Mouse (Mus musculus) MEL (cell line): ENCODE data around the gene Plekha5. TPM values are rescaled to one million over a fixed set of nuclear protein-coding genes. Genes with fewer than 3 reads are reported as not detected.

Source experiments
- DNase-seq: peaks from one replicate; pipeline ENCODE4 v3.0.0; 2011; ENCODE audit warnings: low read depth, low spot score
- H3K27ac ChIP-seq: 2 replicates; pipeline ENCODE4 v1.5.1; 2012; ENCODE audit warnings: low read depth, mild to moderate bottlenecking, control low read depth, low read length, moderate library complexity; ENCODE audit not compliant: control insufficient read depth
- H3K27me3 ChIP-seq, 2 experiments: fragments of 150-350 bp in 1 of 2; sonication (generic) in 1 of 2; 2 replicates each; pipeline ENCODE4 v1.6.1; 2012; ENCODE audit warnings: low read length in 2 of 2, mild to moderate bottlenecking in 2 of 2, improper control_type of control experiment in 1 of 2, moderate library complexity in 1 of 2; ENCODE audit not compliant: insufficient read depth in 2 of 2, control insufficient read depth in 1 of 2
- H3K36me3 ChIP-seq, 2 experiments: 2 replicates each; pipeline ENCODE4 v1.6.1; 2012 to 2014; ENCODE audit warnings: low read length in 2 of 2, improper control_type of control experiment in 1 of 2, inconsistent platforms in 1 of 2, mild to moderate bottlenecking in 1 of 2; ENCODE audit not compliant: insufficient read depth in 2 of 2, control insufficient read depth in 1 of 2
- H3K4me1 ChIP-seq, 2 experiments: fragments of 150-350 bp in 1 of 2; sonication (generic) in 1 of 2; 2 replicates each; pipeline ENCODE4 v1.6.1; 2012; ENCODE audit warnings: low read length in 2 of 2, improper control_type of control experiment in 1 of 2, mild to moderate bottlenecking in 1 of 2; ENCODE audit not compliant: insufficient read depth in 2 of 2, control insufficient read depth in 1 of 2
- H3K4me3 ChIP-seq, 2 experiments: fragments of 150-350 bp in 1 of 2; sonication (generic) in 1 of 2; 2 replicates each; pipeline ENCODE4 v1.5.1; 2012; ENCODE audit warnings: low read depth in 2 of 2, low read length in 2 of 2, mild to moderate bottlenecking in 2 of 2, moderate library complexity in 2 of 2, control low read depth in 1 of 2, improper control_type of control experiment in 1 of 2; ENCODE audit not compliant: control insufficient read depth in 1 of 2, insufficient read depth in 1 of 2
- H3K79me2 ChIP-seq: 2 replicates; pipeline ENCODE4 v1.6.1; 2012; ENCODE audit warnings: mild to moderate bottlenecking, low read length, moderate library complexity; ENCODE audit not compliant: control insufficient read depth, poor library complexity, insufficient read depth
- H3K9ac ChIP-seq: 2 replicates; pipeline ENCODE4 v1.6.1; 2012; ENCODE audit warnings: low read depth, mild to moderate bottlenecking, control low read depth, low read length, moderate library complexity; ENCODE audit not compliant: control insufficient read depth, poor library complexity, severe bottlenecking
- H3K9me3 ChIP-seq: fragments of 150-350 bp; sonication (generic); replicated peaks from 2 replicates; pipeline ENCODE4 v1.6.1; 2012; ENCODE audit warnings: mild to moderate bottlenecking, low read length, improper control_type of control experiment, moderate library complexity; ENCODE audit not compliant: insufficient read depth
- BHLHE40 ChIP-seq: IDR thresholded peaks from 2 replicates; pipeline ENCODE4 v1.6.1; 2012; ENCODE audit warnings: low read depth, mild to moderate bottlenecking, inconsistent platforms, low read length, improper control_type of control experiment, borderline replicate concordance
- CHD2 ChIP-seq: IDR thresholded peaks from 2 replicates; pipeline ENCODE4 v1.6.1; 2011; ENCODE audit warnings: low read length, improper control_type of control experiment
- CTCF ChIP-seq, 3 experiments: IDR thresholded peaks in 2 of 3; conservative IDR thresholded peaks in 1 of 3; 2 replicates each; pipeline ENCODE4 v1.5.1; 2011 to 2012; ENCODE audit warnings: low read length in 3 of 3, low read depth in 2 of 3, mild to moderate bottlenecking in 2 of 3, improper control_type of control experiment in 1 of 3, inconsistent platforms in 1 of 3, mixed read lengths in 1 of 3, moderate library complexity in 1 of 3; ENCODE audit not compliant: control insufficient read depth in 1 of 3, insufficient read depth in 1 of 3, poor library complexity in 1 of 3, severe bottlenecking in 1 of 3
- E2F4 ChIP-seq: IDR thresholded peaks from 2 replicates; pipeline ENCODE4 v1.6.1; 2011; ENCODE audit warnings: low read depth, low read length, improper control_type of control experiment, borderline replicate concordance
- ELF1 ChIP-seq: IDR thresholded peaks from 2 replicates; pipeline ENCODE4 v1.6.1; 2014; ENCODE audit warnings: low read depth, mild to moderate bottlenecking, inconsistent platforms, low read length, improper control_type of control experiment, moderate library complexity
- EP300 ChIP-seq, 2 experiments: IDR thresholded peaks; 2 replicates each; pipeline ENCODE4 v1.6.1; 2011; ENCODE audit warnings: improper control_type of control experiment in 2 of 2, low read length in 2 of 2, low read depth in 1 of 2, mild to moderate bottlenecking in 1 of 2
- ETS1 ChIP-seq: IDR thresholded peaks from 2 replicates; pipeline ENCODE4 v1.6.1; 2012; ENCODE audit warnings: low read depth, mild to moderate bottlenecking, inconsistent platforms, low read length, improper control_type of control experiment, moderate library complexity
- GABPA ChIP-seq: IDR thresholded peaks from 2 replicates; pipeline ENCODE4 v1.6.1; 2012; ENCODE audit warnings: low read depth, mild to moderate bottlenecking, inconsistent platforms, low read length, improper control_type of control experiment, moderate library complexity
- HCFC1 ChIP-seq: IDR thresholded peaks from 2 replicates; pipeline ENCODE4 v1.6.1; 2012; ENCODE audit warnings: low read depth, mild to moderate bottlenecking, inconsistent platforms, low read length, improper control_type of control experiment, moderate library complexity
- JUND ChIP-seq: IDR thresholded peaks from 2 replicates; pipeline ENCODE4 v1.6.1; 2011; ENCODE audit warnings: low read depth, mild to moderate bottlenecking, improper control_type of control experiment, low read length
- KAT2A ChIP-seq: conservative IDR thresholded peaks from 2 replicates; pipeline ENCODE4 v1.6.1; 2012; ENCODE audit warnings: low read depth, low read length, improper control_type of control experiment, inconsistent platforms
- MAFK ChIP-seq: IDR thresholded peaks from 2 replicates; pipeline ENCODE4 v1.6.1; 2011; ENCODE audit warnings: low read depth, mild to moderate bottlenecking, low read length, improper control_type of control experiment, borderline replicate concordance
- MAX ChIP-seq: IDR thresholded peaks from 2 replicates; pipeline ENCODE4 v1.6.1; 2011; ENCODE audit warnings: low read length, improper control_type of control experiment
- MAZ ChIP-seq: IDR thresholded peaks from 2 replicates; pipeline ENCODE4 v1.6.1; 2012; ENCODE audit warnings: low read depth, mild to moderate bottlenecking, inconsistent platforms, low read length, improper control_type of control experiment
- MEF2A ChIP-seq: IDR thresholded peaks from 2 replicates; pipeline ENCODE4 v1.6.1; 2014; ENCODE audit warnings: low read depth, mild to moderate bottlenecking, inconsistent platforms, low read length, improper control_type of control experiment; ENCODE audit not compliant: poor library complexity, insufficient replicate concordance, severe bottlenecking; ENCODE audit errors: extremely low read depth
- MXI1 ChIP-seq: IDR thresholded peaks from 2 replicates; pipeline ENCODE4 v1.6.1; 2011; ENCODE audit warnings: mild to moderate bottlenecking, low read depth, low read length, improper control_type of control experiment
- MYB ChIP-seq: IDR thresholded peaks from 2 replicates; pipeline ENCODE4 v1.6.1; 2011; ENCODE audit warnings: mild to moderate bottlenecking, low read depth, low read length, improper control_type of control experiment
- MYC ChIP-seq: IDR thresholded peaks from 2 replicates; pipeline ENCODE4 v1.6.1; 2011; ENCODE audit warnings: low read depth, mild to moderate bottlenecking, low read length, improper control_type of control experiment, moderate library complexity
- NRF1 ChIP-seq: IDR thresholded peaks from 2 replicates; pipeline ENCODE4 v1.6.1; 2014; ENCODE audit warnings: low read depth, mild to moderate bottlenecking, inconsistent platforms, low read length, improper control_type of control experiment, moderate library complexity; ENCODE audit not compliant: poor library complexity, insufficient read depth, severe bottlenecking
- POLR2A ChIP-seq, 2 experiments: IDR thresholded peaks; 2 replicates each; pipeline ENCODE4 v1.6.1; 2011 to 2012; ENCODE audit warnings: low read length in 2 of 2, mild to moderate bottlenecking in 2 of 2, control low read depth in 1 of 2, improper control_type of control experiment in 1 of 2, low read depth in 1 of 2, moderate library complexity in 1 of 2; ENCODE audit not compliant: control insufficient read depth in 1 of 2, insufficient read depth in 1 of 2, poor library complexity in 1 of 2
- POLR2AphosphoS2 ChIP-seq: IDR thresholded peaks from 2 replicates; pipeline ENCODE4 v1.6.1; 2011; ENCODE audit warnings: low read length, improper control_type of control experiment
- RAD21 ChIP-seq: IDR thresholded peaks from 2 replicates; pipeline ENCODE4 v1.6.1; 2011; ENCODE audit warnings: mild to moderate bottlenecking, low read depth, low read length, improper control_type of control experiment
- RCOR1 ChIP-seq: IDR thresholded peaks from 2 replicates; pipeline ENCODE4 v1.6.1; 2012; ENCODE audit warnings: low read depth, mild to moderate bottlenecking, inconsistent platforms, low read length, improper control_type of control experiment
- SIN3A ChIP-seq: IDR thresholded peaks from 2 replicates; pipeline ENCODE4 v1.6.1; 2012; ENCODE audit warnings: low read length, improper control_type of control experiment, inconsistent platforms
- SMC3 ChIP-seq: IDR thresholded peaks from 2 replicates; pipeline ENCODE4 v1.6.1; 2011; ENCODE audit warnings: low read depth, low read length, improper control_type of control experiment
- TBP ChIP-seq: IDR thresholded peaks from 2 replicates; pipeline ENCODE4 v1.8.0; 2011; ENCODE audit warnings: low read depth, low read length, improper control_type of control experiment
- TCF12 ChIP-seq: IDR thresholded peaks from 2 replicates; pipeline ENCODE4 v1.6.1; 2014; ENCODE audit warnings: low read depth, mild to moderate bottlenecking, inconsistent platforms, low read length, improper control_type of control experiment, moderate library complexity
- UBTF ChIP-seq: IDR thresholded peaks from 2 replicates; pipeline ENCODE4 v1.6.1; 2012; ENCODE audit warnings: low read depth, mild to moderate bottlenecking, inconsistent platforms, low read length, improper control_type of control experiment, moderate library complexity, borderline replicate concordance; ENCODE audit not compliant: insufficient read depth
- ZKSCAN1 ChIP-seq: IDR thresholded peaks from 2 replicates; pipeline ENCODE4 v1.6.1; 2012; ENCODE audit warnings: low read depth, mild to moderate bottlenecking, inconsistent platforms, low read length, improper control_type of control experiment, moderate library complexity
- ZNF384 ChIP-seq: IDR thresholded peaks from 2 replicates; pipeline ENCODE4 v1.6.1; 2012; ENCODE audit warnings: low read depth, mild to moderate bottlenecking, inconsistent platforms, low read length, improper control_type of control experiment
- polyA plus RNA-seq, 2 experiments: library from polyadenylated mRNA; stranded (reverse) in 1 of 2; unstranded in 1 of 2; fragments of >175 nt in 1 of 2; fragments of >200 nt in 1 of 2; gene quantifications; 2 replicates each; pipeline versions ENCODE4 v1.2.1 to v1.2.4; 2012; ENCODE audit warnings: low replicate concordance in 2 of 2, low read depth in 1 of 2; ENCODE audit not compliant: insufficient read length in 2 of 2, insufficient read depth in 1 of 2, missing spikeins in 1 of 2
- total RNA-seq: library from RNA; depleted of rRNA; stranded (reverse); fragments of 300-350 nt; gene quantifications from 2 replicates; pipeline ENCODE4 v1.2.3, GENCODE M21; 2012

The Plekha5 gene
- total and polyA plus RNA-seq, 3 experiments = 0.24 to 0.35 TPM; not detected in 1

GRCm38 (mm10) chr6:140464818-140465217, 41.0 kb downstream of the Plekha5 start:
- Histone ChIP-seq H3K9ac (no peak overlapping the region), H3K4me3 (no peak overlapping the region), H3K36me3 (no peaks in the 10 kb centered on the region), H3K9me3 (no peaks in the 10 kb centered on the region), H3K4me1 (no peaks in the 10 kb centered on the region), H3K27ac (no peak overlapping the region), H3K27me3 (no peaks in the 10 kb centered on the region), H3K79me2 (no peaks in the 10 kb centered on the region)
- TF ChIP-seq MYB (no peak), BHLHE40 (no peak), ELF1 (no peak), KAT2A (no peak), JUND (no peak), GABPA (no peak), TBP (no peak), ZKSCAN1 (no peak), ZNF384 (no peak), ETS1 (no peak), UBTF (no peak), RCOR1 (no peak), NRF1 (no peak), TCF12 (no peak), SMC3 (no peak), SIN3A (no peak), E2F4 (no peak), MAZ (no peak)
- no peak for DNase-seq

DNA sequence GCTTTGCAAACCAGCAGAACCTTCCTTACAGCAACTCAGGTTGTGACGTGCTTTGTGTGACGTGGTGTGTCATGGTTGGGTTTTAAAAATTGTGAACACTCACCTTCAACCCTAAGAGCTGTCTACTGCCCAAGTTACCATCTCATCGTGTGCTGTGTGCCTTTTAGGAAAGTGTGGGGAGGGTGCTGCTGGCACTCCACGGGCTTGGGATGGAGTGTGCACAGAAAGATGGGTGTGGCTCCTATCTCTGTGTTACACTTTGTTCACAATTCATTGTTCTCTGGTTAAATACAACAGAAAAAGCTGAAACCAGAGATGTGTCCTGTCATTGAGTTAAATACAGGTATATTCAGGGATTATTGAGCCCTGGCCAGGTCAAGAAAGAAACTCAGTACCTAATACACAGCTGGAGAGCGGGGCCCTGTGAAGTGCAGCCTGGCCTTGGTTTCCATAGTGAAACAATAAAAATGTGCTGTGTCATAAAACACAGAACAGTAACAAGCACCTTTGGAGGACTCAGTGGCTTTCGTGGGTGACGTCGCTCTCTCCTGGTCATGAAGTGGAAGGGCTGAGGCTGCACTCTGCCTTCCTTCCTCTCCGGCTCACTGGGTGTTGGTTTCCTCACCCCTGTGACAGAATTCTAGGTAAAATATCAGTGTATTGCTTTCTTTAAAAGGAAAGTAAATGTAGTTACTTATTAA, 42.2 kb downstream of the Plekha5 start:
- no peaks in the 10 kb centered on the region for H3K9me3 ChIP-seq
- TF ChIP-seq E2F4 (no peak), JUND (no peak), MEF2A (no peak), CHD2 (no peak), KAT2A (no peak), MAX (no peak), ELF1 (no peak), POLR2A (IDR thresholded peaks at IDR 0.05; ENCODE audit: control insufficient read depth in 1 of 2, insufficient read depth in 1 of 2, low read depth in 1 of 2, low read length in 2 of 2, poor library complexity in 1 of 2) (no peak), RAD21 (no peak), MYC (no peak), POLR2AphosphoS2 (no peak), MAFK (no peak), BHLHE40 (no peak), TBP (no peak), MXI1 (no peak), HCFC1 (no peak), EP300 (IDR thresholded peaks at IDR 0.05; ENCODE audit: low read depth in 1 of 2, low read length in 2 of 2) (no peak), CTCF (IDR thresholded peaks at IDR 0.05 in 2 of 3, conservative IDR thresholded peaks at IDR 0.05 in 1 of 3; ENCODE audit: control insufficient read depth in 1 of 3, insufficient read depth in 1 of 3, low read depth in 2 of 3, low read length in 3 of 3, poor library complexity in 1 of 3, severe bottlenecking in 1 of 3) (no peak), TCF12 (no peak)
- TF ChIP-seq, all 39 proteins: peak for 0
- H3K4me3 ChIP-seq = no peak overlapping the region
- no peak overlapping the region for H3K27ac ChIP-seq
- H3K9ac ChIP-seq = no peak overlapping the region
- H3K4me1 ChIP-seq = no peaks in the 10 kb centered on the region
- no peaks in the 10 kb centered on the region for H3K79me2 ChIP-seq
- H3K36me3 ChIP-seq = no peaks in the 10 kb centered on the region
- H3K27me3 ChIP-seq = no peaks in the 10 kb centered on the region
- no peak for DNase-seq
